In the genomic region with DNA sequence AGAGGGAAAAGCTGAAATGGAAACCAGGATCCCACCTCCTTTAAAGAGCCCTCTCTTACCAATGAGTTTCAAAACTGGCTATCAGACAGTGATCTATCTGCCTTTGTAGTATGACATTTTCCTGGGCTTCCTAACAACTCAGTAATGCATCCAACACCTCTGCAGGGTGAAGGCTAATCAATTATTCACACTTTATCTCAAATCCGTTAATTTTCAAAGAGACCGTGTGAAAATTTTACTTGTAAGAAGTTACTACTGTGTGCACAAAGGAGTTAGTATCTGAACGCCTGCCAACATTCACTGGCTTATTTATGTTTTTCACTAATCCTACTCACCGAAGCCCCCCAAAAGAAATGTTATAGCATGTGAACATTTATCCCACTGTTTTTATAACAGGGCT, we compare ENCODE assay signal across 24 mouse cellular contexts. TPM values are rescaled to one million over a fixed set of nuclear protein-coding genes. Genes with fewer than 3 reads are reported as not detected.
DNase-seq lines count a peak whose midpoint lies in the region; ATAC-seq lines count a peak whose summit lies in the region.
"Had no signal": no experiment of that assay in that cellular context is flagged by ENCODE, and none has a peak within 500 bp of the region (broad histone marks: within the 10 kb centered on the region; RNA-seq: fewer than 3 reads in every experiment).

No protein-coding gene starts in this region.

- H3K4me3 ChIP-seq in heart, embryonic 10.5 days, result no peak overlapping the region
- H3K4me3 ChIP-seq in midbrain, embryonic 13.5 days (replicated peaks), result no peak overlapping the region
- no peak overlapping the region for H3K4me3 ChIP-seq in midbrain, embryonic 11.5 days (ENCODE audit: low read depth, low read length)
- no peak overlapping the region for H3K4me3 ChIP-seq in forebrain, embryonic 13.5 days
- no peak overlapping the region for H3K4me3 ChIP-seq in forebrain, embryonic 16.5 days (replicated peaks; ENCODE audit: low read length)
- H3K4me3 ChIP-seq: embryonic facial prominence, embryonic 15.5 days; hindbrain, embryonic 12.5 days; left cerebral cortex, adult 2 months; liver, embryonic 12.5 days; neural tube, embryonic 12.5 days had no signal

- peaks cover 12% of the 10 kb centered on the region; the same call in 1 of the 2 replicates for H3K4me1 ChIP-seq in heart, embryonic 10.5 days
- peaks cover 31% of the 10 kb centered on the region for H3K4me1 ChIP-seq in midbrain, embryonic 13.5 days (replicated peaks)
- H3K4me1 ChIP-seq in midbrain, embryonic 11.5 days (ENCODE audit: control insufficient read depth, insufficient read depth, low read length), result peaks cover 3% of the 10 kb centered on the region; the same call in 1 of the 2 replicates
- H3K4me1 ChIP-seq in forebrain, embryonic 13.5 days, result peaks cover 57% of the 10 kb centered on the region
- peaks cover 24% of the 10 kb centered on the region for H3K4me1 ChIP-seq in forebrain, embryonic 16.5 days (replicated peaks; ENCODE audit: control insufficient read depth, insufficient read depth, low read length)

- peak; percentile 4 for DNase-seq in heart, adult 11 months
- DNase-seq in heart, embryonic 10.5 days (ENCODE audit: low spot score), result no peak
- no peak for DNase-seq in midbrain, embryonic 11.5 days (ENCODE audit: low spot score, missing footprints)
- DNase-seq in urinary bladder, postnatal 25 days (ENCODE audit: low spot score), result no peak
- DNase-seq in heart, postnatal 14 days, result no peak
- DNase-seq: adrenal gland, postnatal 25 days; cerebellum, postnatal 14 days; kidney, adult 11 months; kidney, postnatal 14 days; liver, postnatal 0 days; lung, postnatal 4 days; retina, postnatal 1 day; right cerebral cortex, postnatal 14 days; thymus, postnatal 4 days had no signal

- no peak overlapping the region for H3K9ac ChIP-seq in midbrain, embryonic 13.5 days (replicated peaks)
- no peak overlapping the region for H3K9ac ChIP-seq in midbrain, embryonic 11.5 days (ENCODE audit: low read length)
- no peak overlapping the region for H3K9ac ChIP-seq in forebrain, embryonic 13.5 days
- no peak overlapping the region for H3K9ac ChIP-seq in forebrain, embryonic 16.5 days (replicated peaks; ENCODE audit: low read depth, low read length)
- H3K9ac ChIP-seq: embryonic facial prominence, embryonic 15.5 days; hindbrain, embryonic 12.5 days; liver, embryonic 12.5 days; liver, postnatal 0 days; neural tube, embryonic 12.5 days had no signal

- peak; percentile 25; the same call in 1 of the 2 replicates for ATAC-seq in midbrain, embryonic 13.5 days
- ATAC-seq in midbrain, embryonic 11.5 days (ENCODE audit: low FRiP score), result no peak
- ATAC-seq in forebrain, embryonic 13.5 days, result peak; percentile 57
- peak; percentile 45 for ATAC-seq in forebrain, embryonic 16.5 days
- ATAC-seq: CD4-positive, CD25-positive, alpha-beta regulatory T cell, adult 4 months; liver, embryonic 12.5 days; liver, postnatal 0 days had no signal

- H3K36me3 ChIP-seq in heart, embryonic 10.5 days, result no peaks in the 10 kb centered on the region
- H3K36me3 ChIP-seq in midbrain, embryonic 13.5 days, result no peaks in the 10 kb centered on the region
- H3K36me3 ChIP-seq in midbrain, embryonic 11.5 days (ENCODE audit: control insufficient read depth, insufficient read depth, low read length), result no peaks in the 10 kb centered on the region
- H3K36me3 ChIP-seq in forebrain, embryonic 13.5 days (ENCODE audit: poor library complexity, severe bottlenecking), result no peaks in the 10 kb centered on the region
- H3K36me3 ChIP-seq in forebrain, embryonic 16.5 days (ENCODE audit: control insufficient read depth, insufficient read depth), result no peaks in the 10 kb centered on the region
- H3K36me3 ChIP-seq: embryonic facial prominence, embryonic 15.5 days; hindbrain, embryonic 12.5 days; liver, embryonic 12.5 days; neural tube, embryonic 12.5 days had no signal

- H3K27ac ChIP-seq in heart, embryonic 10.5 days, result no peak overlapping the region
- no peak overlapping the region for H3K27ac ChIP-seq in midbrain, embryonic 13.5 days
- no peak overlapping the region for H3K27ac ChIP-seq in midbrain, embryonic 11.5 days (ENCODE audit: low read depth, low read length)
- H3K27ac ChIP-seq in forebrain, embryonic 13.5 days, result peak overlapping the region; percentile 68
- peak overlapping the region; percentile 6; the same call in 1 of the 2 replicates for H3K27ac ChIP-seq in forebrain, embryonic 16.5 days (ENCODE audit: low read length)
- H3K27ac ChIP-seq: embryonic facial prominence, embryonic 15.5 days; hindbrain, embryonic 12.5 days; left cerebral cortex, adult 2 months; liver, embryonic 12.5 days; neural tube, embryonic 12.5 days had no signal

- H3K27me3 ChIP-seq in heart, embryonic 10.5 days (ENCODE audit: insufficient read depth, poor library complexity, severe bottlenecking), result no peaks in the 10 kb centered on the region
- no peaks in the 10 kb centered on the region for H3K27me3 ChIP-seq in midbrain, embryonic 13.5 days
- H3K27me3 ChIP-seq in midbrain, embryonic 11.5 days (ENCODE audit: control insufficient read depth, insufficient read depth, low read length), result no peaks in the 10 kb centered on the region
- H3K27me3 ChIP-seq in forebrain, embryonic 13.5 days, result no peaks in the 10 kb centered on the region
- H3K27me3 ChIP-seq in forebrain, embryonic 16.5 days (replicated peaks; ENCODE audit: control insufficient read depth, insufficient read depth, low read length), result no peaks in the 10 kb centered on the region
- H3K27me3 ChIP-seq: embryonic facial prominence, embryonic 15.5 days; hindbrain, embryonic 12.5 days; liver, embryonic 12.5 days; megakaryocyte, embryonic 14.5 days; neural tube, embryonic 12.5 days had no signal

- H3K9me3 ChIP-seq in heart, embryonic 10.5 days, result no peaks in the 10 kb centered on the region
- no peaks in the 10 kb centered on the region for H3K9me3 ChIP-seq in midbrain, embryonic 13.5 days
- H3K9me3 ChIP-seq in midbrain, embryonic 11.5 days (ENCODE audit: control insufficient read depth, low read length), result no peaks in the 10 kb centered on the region
- H3K9me3 ChIP-seq in forebrain, embryonic 13.5 days (replicated peaks), result no peaks in the 10 kb centered on the region
- H3K9me3 ChIP-seq in forebrain, embryonic 16.5 days (ENCODE audit: control insufficient read depth, low read length), result no peaks in the 10 kb centered on the region
- H3K9me3 ChIP-seq: embryonic facial prominence, embryonic 15.5 days; hindbrain, embryonic 12.5 days; liver, embryonic 12.5 days; megakaryocyte, embryonic 14.5 days; neural tube, embryonic 12.5 days had no signal

- no peak overlapping the region for H3K4me2 ChIP-seq in midbrain, embryonic 13.5 days (replicated peaks)
- H3K4me2 ChIP-seq in midbrain, embryonic 11.5 days, result no peak overlapping the region
- peak overlapping the region; percentile 30 for H3K4me2 ChIP-seq in forebrain, embryonic 13.5 days
- no peak overlapping the region; the same call in 1 of the 2 replicates for H3K4me2 ChIP-seq in forebrain, embryonic 16.5 days (ENCODE audit: low read length)
- H3K4me2 ChIP-seq: embryonic facial prominence, embryonic 15.5 days; hindbrain, embryonic 12.5 days; liver, embryonic 12.5 days; neural tube, embryonic 12.5 days had no signal

- 69% methylated on average over 4 of the region's 4 CpGs for WGBS in heart, embryonic 10.5 days
- 22% methylated on average over 4 of the region's 4 CpGs for WGBS in midbrain, embryonic 13.5 days
- WGBS in midbrain, embryonic 11.5 days, result 54% methylated on average over 4 of the region's 4 CpGs
- WGBS in forebrain, embryonic 13.5 days, result 9% methylated on average over 4 of the region's 4 CpGs
- WGBS in forebrain, embryonic 16.5 days, result 3% methylated on average over 4 of the region's 4 CpGs

- intact Hi-C loops in heart, postnatal 14 days (cut with DNase I), result no loop called here

RNA-seq across cellular contexts. Expression of a gene that starts 24.1 kb away (rescaled TPM):
- polyA plus RNA-seq in heart, embryonic 10.5 days (2016; fragmentation: Nextera tagmentation; extraction: Ambion mirVana), result 8.6 and 14.0 TPM in 2 replicates
- 13.9 and 17.4 TPM in 2 replicates for polyA plus RNA-seq in midbrain, embryonic 13.5 days (2015; fragmentation: Nextera tagmentation; extraction: Ambion mirVana)
- 16.5 and 16.9 TPM in 2 replicates for polyA plus RNA-seq in midbrain, embryonic 11.5 days (2014; fragmentation: Nextera tagmentation; extraction: Ambion mirVana)
- polyA plus RNA-seq in forebrain, embryonic 13.5 days (2015; fragmentation: Nextera tagmentation; extraction: Ambion mirVana), result 23.3 and 26.2 TPM in 2 replicates
- 16.3 and 17.7 TPM in 2 replicates for polyA plus RNA-seq in forebrain, embryonic 16.5 days (2015; fragmentation: Nextera tagmentation; extraction: Ambion mirVana)
- 10 to 100 TPM; 11.9 to 12.6 TPM for total RNA-seq in heart, postnatal 14 days (2021)

RNA-seq across cellular contexts. Expression of a gene that starts 24.3 kb away (rescaled TPM):
- polyA plus RNA-seq in heart, embryonic 10.5 days (2016; fragmentation: Nextera tagmentation; extraction: Ambion mirVana), result 459 and 498 TPM in 2 replicates
- polyA plus RNA-seq in midbrain, embryonic 13.5 days (2015; fragmentation: Nextera tagmentation; extraction: Ambion mirVana), result 518 and 526 TPM in 2 replicates
- 414 and 426 TPM in 2 replicates for polyA plus RNA-seq in midbrain, embryonic 11.5 days (2014; fragmentation: Nextera tagmentation; extraction: Ambion mirVana)
- 560 and 579 TPM in 2 replicates for polyA plus RNA-seq in forebrain, embryonic 13.5 days (2015; fragmentation: Nextera tagmentation; extraction: Ambion mirVana)
- polyA plus RNA-seq in forebrain, embryonic 16.5 days (2015; fragmentation: Nextera tagmentation; extraction: Ambion mirVana), result 538 and 568 TPM in 2 replicates
- 100 to 1,000 TPM; 169 to 176 TPM for total RNA-seq in heart, postnatal 14 days (2021)

Comparison
In these comparisons a context has a peak if more than half of its experiments do, and no peak if none do; other contexts are left out.
1. H3K27ac ChIP-seq: peak in forebrain, embryonic 13.5 days (single experiment) and forebrain, embryonic 16.5 days (single experiment); none in heart, embryonic 10.5 days (single experiment), midbrain, embryonic 13.5 days (single experiment) and midbrain, embryonic 11.5 days (single experiment).